Mouse (Mus musculus): ENCODE results near the gene 9230112D13Rik. TPM values are rescaled to one million over a fixed set of nuclear protein-coding genes. Genes with fewer than 3 reads are reported as not detected.

9230112D13Rik gene
- polyA plus RNA-seq, 2 experiments, result not detected

DNA sequence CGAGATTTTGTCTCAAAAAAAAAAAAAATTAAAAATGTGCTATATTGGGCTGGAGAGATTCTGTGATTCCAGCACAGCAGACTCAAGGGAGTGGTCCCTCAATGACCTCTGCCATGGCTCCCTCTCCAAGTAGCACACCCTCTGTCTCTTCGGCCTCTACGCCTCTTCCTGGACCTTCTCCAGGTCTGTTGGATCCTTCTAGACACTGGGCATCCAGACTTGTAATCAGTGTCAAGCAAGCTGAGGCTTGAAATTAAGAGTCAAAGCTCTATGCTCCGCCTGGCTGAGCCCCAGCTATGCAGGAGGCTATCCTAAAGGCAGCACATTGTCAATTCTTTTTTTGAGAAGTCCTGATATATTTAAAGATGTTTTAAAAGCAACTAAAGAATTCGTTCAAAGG lies 10.9 kb upstream of the 9230112D13Rik start:
- H3K4me1 ChIP-seq (replicated peaks; ENCODE audit: control insufficient read depth in 2 of 2, insufficient read depth in 2 of 2, low read length in 1 of 2), result 0 out of 4 replicates have a peak, but pooled peaks cover 0 to 3% of the 10 kb centered on the region in 2 experiments
- H3K36me3 ChIP-seq (replicated peaks; ENCODE audit: control insufficient read depth, insufficient read depth, low read depth), result no peaks in the 10 kb centered on the region
- DNase-seq (ENCODE audit: low read depth in 3 of 3, low spot score in 3 of 3) (no peak), ATAC-seq (ENCODE audit: insufficient read depth) (no peak)
- H3K4me2 ChIP-seq (ENCODE audit: low read depth), result no peak overlapping the region
- no peak overlapping the region for H3K9ac ChIP-seq (replicated peaks)
- no peaks in the 10 kb centered on the region for H3K9me3 ChIP-seq (ENCODE audit: control insufficient read depth, low read length)
- no peak overlapping the region for H3K27ac ChIP-seq
- no peak overlapping the region for H3K4me3 ChIP-seq (ENCODE audit: insufficient read depth in 1 of 2, low read depth in 2 of 2, low read length in 2 of 2)
- TF ChIP-seq CTCF (IDR thresholded peaks at IDR 0.05; ENCODE audit: low read depth) (no peak), EP300 (IDR thresholded peaks at IDR 0.05; ENCODE audit: low read depth) (no peak)
- no peaks in the 10 kb centered on the region for H3K27me3 ChIP-seq (ENCODE audit: control insufficient read depth, insufficient read depth, low read length)
- WGBS (ENCODE audit: insufficient replicate concordance), result 49% methylated on average over 5 of the region's 5 CpGs

DNA sequence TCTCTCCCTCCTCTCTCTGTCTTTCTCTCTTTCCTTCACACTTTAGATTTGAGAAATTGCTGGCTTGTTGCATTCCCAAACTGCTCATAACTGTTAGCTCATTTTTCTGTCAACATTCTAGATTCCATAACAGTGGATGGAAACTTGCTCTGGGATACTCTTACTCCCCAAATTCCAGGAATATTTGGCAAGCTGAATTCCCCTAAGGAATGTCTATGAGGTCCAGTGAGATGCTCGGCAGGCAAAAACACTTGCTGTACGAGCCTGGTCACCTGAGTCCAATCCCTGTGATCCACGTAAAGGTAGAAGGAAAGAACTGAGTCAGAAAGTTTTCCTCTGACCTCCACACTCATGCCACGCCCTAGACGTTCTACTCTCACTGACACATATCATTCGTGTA lies 9.9 kb upstream of the 9230112D13Rik start:
- TF ChIP-seq CTCF (IDR thresholded peaks at IDR 0.05; ENCODE audit: low read depth), result no peak
- no peak for TF ChIP-seq EP300 (IDR thresholded peaks at IDR 0.05; ENCODE audit: low read depth)
- no peak overlapping the region for H3K4me3 ChIP-seq (ENCODE audit: insufficient read depth in 1 of 2, low read depth in 2 of 2, low read length in 2 of 2)
- H3K9me3 ChIP-seq (ENCODE audit: control insufficient read depth, low read length), result no peaks in the 10 kb centered on the region
- no peak overlapping the region for H3K27ac ChIP-seq
- H3K4me2 ChIP-seq (ENCODE audit: low read depth), result no peak overlapping the region
- no peaks in the 10 kb centered on the region; the same call in 1 of the 2 replicates for H3K27me3 ChIP-seq (ENCODE audit: control insufficient read depth, insufficient read depth, low read length)
- H3K36me3 ChIP-seq (replicated peaks; ENCODE audit: control insufficient read depth, insufficient read depth, low read depth), result no peaks in the 10 kb centered on the region
- 58% methylated on average over 6 of the region's 6 CpGs for WGBS (ENCODE audit: insufficient replicate concordance)
- H3K4me1 ChIP-seq (replicated peaks; ENCODE audit: control insufficient read depth in 2 of 2, insufficient read depth in 2 of 2, low read length in 1 of 2), result 0 out of 4 replicates have a peak, but pooled peaks cover 0 to 3% of the 10 kb centered on the region in 2 experiments
- no peak for DNase-seq (ENCODE audit: low read depth in 3 of 3, low spot score in 3 of 3)
- H3K9ac ChIP-seq (replicated peaks), result no peak overlapping the region
- no peak for ATAC-seq (ENCODE audit: insufficient read depth)

DNA sequence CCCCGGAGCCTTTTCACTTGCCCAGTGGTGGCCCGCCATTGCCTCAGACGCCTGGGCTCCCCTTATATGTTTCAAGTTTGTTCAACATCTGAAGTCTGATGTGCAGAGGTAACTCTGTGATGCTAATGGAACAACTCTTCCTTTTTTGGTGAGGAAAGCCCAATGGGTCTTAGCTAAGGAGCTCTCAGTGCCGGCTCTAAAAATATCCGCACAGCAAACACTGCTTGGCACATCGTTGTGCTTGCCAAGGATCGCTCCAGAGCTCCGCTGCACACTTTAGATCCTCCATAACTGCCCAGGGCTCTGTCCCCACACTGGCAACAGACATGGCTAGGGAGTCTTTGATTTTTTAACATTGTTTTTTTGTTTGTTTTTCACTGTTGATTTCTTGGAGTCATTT lies 6.2 kb upstream of the 9230112D13Rik start:
- Histone ChIP-seq H3K27me3 (ENCODE audit: control insufficient read depth, insufficient read depth, low read length) (no peaks in the 10 kb centered on the region; the same call in 1 of the 2 replicates), H3K9ac (replicated peaks) (no peak overlapping the region), H3K4me3 (ENCODE audit: insufficient read depth in 1 of 2, low read depth in 2 of 2, low read length in 2 of 2) (no peak overlapping the region), H3K36me3 (replicated peaks; ENCODE audit: control insufficient read depth, insufficient read depth, low read depth) (no peaks in the 10 kb centered on the region), H3K4me2 (ENCODE audit: low read depth) (no peak overlapping the region), H3K9me3 (ENCODE audit: control insufficient read depth, low read length) (no peaks in the 10 kb centered on the region), H3K27ac (no peak overlapping the region), H3K4me1 (replicated peaks; ENCODE audit: control insufficient read depth in 2 of 2, insufficient read depth in 2 of 2, low read length in 1 of 2) (no peaks in the 10 kb centered on the region)
- no peak for TF ChIP-seq CTCF (IDR thresholded peaks at IDR 0.05; ENCODE audit: low read depth)
- no peak for TF ChIP-seq EP300 (IDR thresholded peaks at IDR 0.05; ENCODE audit: low read depth)
- WGBS (ENCODE audit: insufficient replicate concordance), result 68% methylated on average over 8 of the region's 8 CpGs
- no peak for DNase-seq (ENCODE audit: low read depth in 3 of 3, low spot score in 3 of 3)
- no peak for ATAC-seq (ENCODE audit: insufficient read depth)

DNA sequence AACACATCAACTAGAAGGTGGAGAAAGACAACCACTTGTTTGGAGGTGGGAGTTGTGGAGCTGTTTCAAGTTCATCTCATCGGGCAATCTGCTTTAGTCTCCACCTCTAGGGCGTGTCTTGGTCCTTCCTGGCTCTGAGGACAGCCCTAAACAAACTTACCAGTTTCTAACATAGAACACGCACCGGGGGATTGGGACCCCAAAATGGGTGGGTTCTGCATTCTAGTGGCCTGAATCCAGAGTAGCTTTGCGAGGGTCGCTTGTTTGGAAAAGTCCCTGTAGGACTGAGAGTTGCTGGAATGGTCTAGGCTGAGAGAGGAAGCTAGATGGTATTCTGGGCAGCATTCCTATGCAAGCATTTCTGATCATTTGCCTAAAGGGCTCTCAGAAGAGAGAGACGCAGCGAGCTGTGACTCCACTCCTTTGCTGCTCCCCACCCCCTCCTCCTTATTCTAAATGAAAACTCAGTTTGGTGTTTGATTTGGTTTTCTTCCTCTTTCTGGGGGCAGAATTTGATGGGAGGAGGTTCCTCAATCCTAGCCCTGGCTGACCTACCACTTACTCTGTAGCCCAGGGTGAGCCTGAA lies 4.5 kb downstream of the 9230112D13Rik start:
- H3K9ac ChIP-seq (replicated peaks), result no peak overlapping the region
- H3K9me3 ChIP-seq (ENCODE audit: control insufficient read depth, low read length), result no peaks in the 10 kb centered on the region
- ATAC-seq (ENCODE audit: insufficient read depth), result no peak
- 60% methylated on average over 8 of the region's 8 CpGs for WGBS (ENCODE audit: insufficient replicate concordance)
- no peak for TF ChIP-seq EP300 (IDR thresholded peaks at IDR 0.05; ENCODE audit: low read depth)
- TF ChIP-seq CTCF (IDR thresholded peaks at IDR 0.05; ENCODE audit: low read depth), result no peak
- no peaks in the 10 kb centered on the region for H3K36me3 ChIP-seq (replicated peaks; ENCODE audit: control insufficient read depth, insufficient read depth, low read depth)
- no peaks in the 10 kb centered on the region for H3K4me1 ChIP-seq (replicated peaks; ENCODE audit: control insufficient read depth in 2 of 2, insufficient read depth in 2 of 2, low read length in 1 of 2)
- no peaks in the 10 kb centered on the region for H3K27me3 ChIP-seq (ENCODE audit: control insufficient read depth, insufficient read depth, low read length)
- no peak overlapping the region for H3K27ac ChIP-seq
- no peak overlapping the region for H3K4me3 ChIP-seq (ENCODE audit: insufficient read depth in 1 of 2, low read depth in 2 of 2, low read length in 2 of 2)
- no peak for DNase-seq (ENCODE audit: low read depth in 3 of 3, low spot score in 3 of 3)
- no peak overlapping the region for H3K4me2 ChIP-seq (ENCODE audit: low read depth)

DNA sequence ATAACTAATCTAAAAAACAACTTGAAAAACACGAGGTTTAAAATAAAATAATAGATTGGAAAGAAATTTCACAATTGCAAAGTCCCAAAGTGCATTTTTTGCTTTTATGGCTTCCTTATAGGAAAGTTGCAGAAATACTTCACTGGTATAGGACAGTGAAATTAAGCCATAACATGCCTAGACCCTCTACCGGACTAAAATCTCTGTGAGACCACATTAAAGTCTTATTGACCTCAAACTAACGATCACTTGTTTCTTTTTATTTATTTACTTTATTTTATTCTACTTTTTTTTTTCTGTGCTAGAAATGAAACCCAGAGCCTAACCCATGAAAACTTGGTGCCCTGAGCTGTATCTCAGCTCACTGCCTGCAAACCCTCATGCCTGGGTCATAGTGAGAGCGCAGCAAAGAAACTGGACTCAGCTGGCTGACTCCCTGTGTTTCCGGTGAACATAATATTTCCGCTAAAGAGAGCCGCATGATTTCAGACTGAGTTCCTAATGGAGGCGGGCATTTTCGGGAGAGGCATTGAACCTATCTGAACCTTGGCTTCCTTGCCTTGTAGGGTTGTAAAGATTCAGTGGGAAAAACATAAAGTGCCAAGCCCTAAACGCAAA lies 5.5 kb downstream of the 9230112D13Rik start:
- H3K36me3 ChIP-seq (replicated peaks; ENCODE audit: control insufficient read depth, insufficient read depth, low read depth), result no peaks in the 10 kb centered on the region
- no peaks in the 10 kb centered on the region for H3K4me1 ChIP-seq (replicated peaks; ENCODE audit: control insufficient read depth in 2 of 2, insufficient read depth in 2 of 2, low read length in 1 of 2)
- DNase-seq (ENCODE audit: low read depth in 3 of 3, low spot score in 3 of 3) (no peak), ATAC-seq (ENCODE audit: insufficient read depth) (no peak)
- H3K27me3 ChIP-seq (ENCODE audit: control insufficient read depth, insufficient read depth, low read length), result no peaks in the 10 kb centered on the region
- 68% methylated on average over 10 of the region's 10 CpGs for WGBS (ENCODE audit: insufficient replicate concordance)
- TF ChIP-seq EP300 (IDR thresholded peaks at IDR 0.05; ENCODE audit: low read depth) (no peak), CTCF (IDR thresholded peaks at IDR 0.05; ENCODE audit: low read depth) (no peak)
- H3K9ac ChIP-seq (replicated peaks), result no peak overlapping the region
- no peak overlapping the region for H3K4me3 ChIP-seq (ENCODE audit: insufficient read depth in 1 of 2, low read depth in 2 of 2, low read length in 2 of 2)
- no peak overlapping the region for H3K4me2 ChIP-seq (ENCODE audit: low read depth)
- H3K27ac ChIP-seq, result no peak overlapping the region
- no peaks in the 10 kb centered on the region for H3K9me3 ChIP-seq (ENCODE audit: control insufficient read depth, low read length)
